Mouse (Mus musculus) Patski (cell line): ENCODE data around the gene Eddm3b. TPM values are rescaled to one million over a fixed set of nuclear protein-coding genes. Genes with fewer than 3 reads are reported as not detected.

Experiments
- ATAC-seq: fragments of 100-300 bp; one replicate; pipeline ENCODE4 v1.8.0; 2021
- CTCF ChIA-PET: fragments of 350-600 bp; sonication (Branson Sonifier 250); formaldehyde crosslinking; loops from one replicate; lab custom pipeline; 2022; ENCODE audit warnings: inconsistent platforms; lab: Charles Lee
- POLR2A ChIA-PET: fragments of 350-600 bp; sonication (Branson Sonifier 250); formaldehyde crosslinking; loops from one replicate; lab custom pipeline; 2022; ENCODE audit warnings: antibody characterized with exemption, inconsistent platforms; lab: Charles Lee
- DNase-seq: peaks from one replicate; pipeline ENCODE4 v3.0.0-alpha.2; 2011; ENCODE audit warnings: low read depth, low spot score
- H3K27me3 ChIP-seq: fragments of 371-371 bp; one replicate; pipeline ENCODE4 v1.5.1; 2021
- CTCF ChIP-seq: fragments of 100-300 bp; IDR thresholded peaks from one replicate; pipeline ENCODE4 v1.5.1; 2021
- in situ Hi-C: fragments of 300-500 bp; cut with MboI; formaldehyde crosslinking; loops from 3 replicates; pipeline ENCODE4 v1.11.1; 2018; ENCODE audit warnings: low pct_unique_long_range_greater_than_20kb, mixed read lengths
- polyA plus RNA-seq: library from polyadenylated mRNA; unstranded; gene quantifications from one replicate; pipeline ENCODE4 v1.2.3, GENCODE M21; 2021

Gene Eddm3b
- polyA plus RNA-seq, result not detected

GRCm38 (mm10) chr14:51113916-51114560 is at the start of gene Eddm3b:
TSS of gene Eddm3b (plus strand) at chr14:51114426.
- ChIA-PET POLR2A (no interaction called here), CTCF (no interaction called here)
- DNase-seq, result no peak
- peak; percentile 54 for ATAC-seq
- no peaks in the 10 kb centered on the region for H3K27me3 ChIP-seq
- in situ Hi-C loops, result no loop called here
- no peak for TF ChIP-seq CTCF

GRCm38 (mm10) chr14:51068956-51069355 is 45.3 kb upstream of the Eddm3b start:
- no peak for DNase-seq
- CTCF ChIA-PET, result no interaction called here
- no peak for ATAC-seq
- in situ Hi-C loops, result no loop called here
- no peak for TF ChIP-seq CTCF
- POLR2A ChIA-PET, result no interaction called here
- H3K27me3 ChIP-seq, result peaks cover 7% of the 10 kb centered on the region

GRCm38 (mm10) chr14:51069617-51070016 is 44.6 kb upstream of the Eddm3b start:
- in situ Hi-C loops, result no loop called here
- peak; percentile 41 for TF ChIP-seq CTCF
- DNase-seq (no peak), ATAC-seq (no peak)
- POLR2A ChIA-PET, result no interaction called here
- CTCF ChIA-PET, result no interaction called here
- H3K27me3 ChIP-seq, result peaks cover 11% of the 10 kb centered on the region

GRCm38 (mm10) chr14:51074335-51074734 is 39.9 kb upstream of the Eddm3b start, which contains the start of gene Olfr750:
TSS of gene Olfr750 (minus strand) at chr14:51074435.
- CTCF ChIA-PET, result no interaction called here
- in situ Hi-C loops, result no loop called here
- DNase-seq, result no peak
- ATAC-seq, result no peak
- peaks cover 17% of the 10 kb centered on the region for H3K27me3 ChIP-seq
- no peak for TF ChIP-seq CTCF
- POLR2A ChIA-PET, result no interaction called here

GRCm38 (mm10) chr14:51079180-51079579 is 35.0 kb upstream of the Eddm3b start:
- CTCF ChIA-PET, result interaction anchor here (1.0 kb wide), 1 partner anchor 10 kb away, joined by 4 read pairs; no protein-coding TSS in a partner anchor

GRCm38 (mm10) chr14:51081035-51081434 is 33.2 kb upstream of the Eddm3b start:
- CTCF ChIA-PET, result interaction anchor here (1.1 kb wide), 1 partner anchor 17 kb away, joined by 4 read pairs; no protein-coding TSS in a partner anchor

More at GRCm38 (mm10) chr14:51079180-51079579, 35.0 kb upstream of the Eddm3b start:
- POLR2A ChIA-PET, result no interaction called here
- ATAC-seq, result no peak
- no peak for DNase-seq
- in situ Hi-C loops, result no loop called here
- H3K27me3 ChIP-seq, result peaks cover 11% of the 10 kb centered on the region
- TF ChIP-seq CTCF, result no peak

GRCm38 (mm10) chr14:51082599-51083581 is 31.3 kb upstream of the Eddm3b start:
- POLR2A ChIA-PET, result no interaction called here
- CTCF ChIA-PET, result interaction anchor here (0.7 kb wide), 1 partner anchor 18 kb away, joined by 3 read pairs; no protein-coding TSS in a partner anchor
- H3K27me3 ChIP-seq, result peaks cover 3% of the 10 kb centered on the region
- in situ Hi-C loops, result no loop called here
- DNase-seq, result no peak
- ATAC-seq, result peak; percentile 12
- no peak for TF ChIP-seq CTCF

More at GRCm38 (mm10) chr14:51081035-51081434, 33.2 kb upstream of the Eddm3b start:
- POLR2A ChIA-PET, result no interaction called here
- DNase-seq (no peak), ATAC-seq (no peak)
- no peak for TF ChIP-seq CTCF
- peaks cover 3% of the 10 kb centered on the region for H3K27me3 ChIP-seq
- in situ Hi-C loops, result no loop called here

- H3K27me3 ChIP-seq, result peaks cover 3% of the 10 kb centered on the region
- DNase-seq (no peak), ATAC-seq (no peak)
- ChIA-PET POLR2A (no interaction called here), CTCF (interaction anchor here (0.7 kb wide), 1 partner anchor 19 kb away, joined by 3 read pairs; no protein-coding TSS in a partner anchor)
- no peak for TF ChIP-seq CTCF
- in situ Hi-C loops, result no loop called here
These were observed 30.4 kb upstream of the Eddm3b start for GRCm38 (mm10) chr14:51083805-51084204.

GRCm38 (mm10) chr14:51085086-51085485 is 29.1 kb upstream of the Eddm3b start:
- ATAC-seq (no peak), DNase-seq (no peak)
- in situ Hi-C loops, result no loop called here
- ChIA-PET POLR2A (interaction anchor here (0.6 kb wide), 1 partner anchor 279 kb away, joined by 5 read pairs; no protein-coding TSS in a partner anchor), CTCF (no interaction called here)
- TF ChIP-seq CTCF, result no peak
- peaks cover 3% of the 10 kb centered on the region for H3K27me3 ChIP-seq

- in situ Hi-C loops, result no loop called here
- POLR2A ChIA-PET, result no interaction called here
- ATAC-seq (no peak), DNase-seq (no peak)
- no peak for TF ChIP-seq CTCF
- CTCF ChIA-PET, result no interaction called here
- H3K27me3 ChIP-seq, result peaks cover 3% of the 10 kb centered on the region
These were observed 28.3 kb upstream of the Eddm3b start for GRCm38 (mm10) chr14:51085911-51086310.
